Mouse (Mus musculus) hindbrain, embryonic 13.5 days (tissue): ENCODE data around the gene Rpgr. TPM values are rescaled to one million over a fixed set of nuclear protein-coding genes. Genes with fewer than 3 reads are reported as not detected.

Experiments
- ATAC-seq: fragments of 200-750 bp; cut with Nextera tagmentation; 2 replicates; pipeline ENCODE4 v1.8.0; 2017; ENCODE audit warnings: moderate TSS enrichment; ENCODE audit not compliant: low FRiP score
- H3K27ac ChIP-seq: fragments of 300-500 bp; sonication (generic); 2 replicates; pipeline ENCODE4 v1.5.1; 2015; ENCODE audit warnings: inconsistent platforms, mild to moderate bottlenecking, moderate library complexity
- H3K27me3 ChIP-seq: fragments of 300-500 bp; sonication (generic); 2 replicates; pipeline ENCODE4 v1.6.1; 2015; ENCODE audit warnings: mild to moderate bottlenecking, inconsistent platforms
- H3K36me3 ChIP-seq: fragments of 300-500 bp; sonication (generic); 2 replicates; pipeline ENCODE4 v1.6.1; 2015; ENCODE audit warnings: mild to moderate bottlenecking, inconsistent platforms
- H3K4me1 ChIP-seq: fragments of 300-500 bp; sonication (generic); replicated peaks from 2 replicates; pipeline ENCODE4 v1.6.1; 2015; ENCODE audit warnings: inconsistent platforms
- H3K4me2 ChIP-seq: fragments of 300-500 bp; sonication (generic); 2 replicates; pipeline ENCODE4 v1.6.1; 2015; ENCODE audit warnings: inconsistent platforms, mild to moderate bottlenecking, moderate library complexity
- H3K4me3 ChIP-seq: fragments of 300-500 bp; sonication (generic); 2 replicates; pipeline ENCODE4 v1.5.1; 2015; ENCODE audit warnings: mild to moderate bottlenecking, inconsistent platforms
- H3K9ac ChIP-seq: fragments of 300-500 bp; sonication (generic); 2 replicates; pipeline ENCODE4 v1.6.1; 2015; ENCODE audit warnings: mild to moderate bottlenecking, inconsistent platforms
- H3K9me3 ChIP-seq: fragments of 300-500 bp; sonication (generic); 2 replicates; pipeline ENCODE4 v1.6.1; 2016; ENCODE audit warnings: inconsistent platforms
- WGBS: fragments of 180-500 bp; shearing (Covaris S2); methylation state at CpG from one replicate; pipeline ENCODE4 v1.1.7; 2015; 5-methylcytosine and 5-hydroxymethylcytosine counted together
- polyA plus RNA-seq: library from polyadenylated mRNA; unstranded; fragments of >200 nt; fragmentation: Nextera tagmentation; extraction: Ambion mirVana; gene quantifications from 2 replicates; pipeline ENCODE4 v1.2.1, GENCODE M21; 2015

Gene Rpgr
- polyA plus RNA-seq = 45.0 and 45.6 TPM in 2 replicates

DNA sequence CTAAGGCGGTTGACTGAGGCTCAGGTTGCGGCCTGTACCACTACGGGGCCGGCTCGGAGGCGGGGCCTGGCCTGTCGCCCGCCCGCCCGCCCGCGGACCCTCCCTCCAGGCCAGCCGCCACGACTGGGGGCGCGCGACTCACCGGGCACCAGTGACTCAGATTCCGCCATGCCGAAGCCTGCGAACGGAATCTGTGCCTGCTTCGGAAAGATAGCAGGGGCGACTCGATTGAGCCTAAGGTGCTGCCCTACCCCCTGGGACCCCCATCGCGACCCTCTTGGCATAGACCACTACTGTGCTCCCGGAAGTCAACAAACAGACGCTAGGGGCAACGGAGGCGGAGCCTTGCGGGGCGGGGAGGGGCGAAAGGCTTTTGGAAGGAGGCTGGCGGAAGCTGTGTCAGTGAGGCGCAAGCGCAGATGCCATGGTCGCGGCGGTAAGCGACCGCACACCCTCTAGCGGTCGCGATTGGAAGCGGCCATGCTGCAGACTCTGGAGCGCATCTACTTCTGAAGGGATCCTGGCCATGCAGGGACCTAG lies at the start of gene Rpgr:
Gene Rpgr, minus strand, starts transcription at position 511 of the 540 bp plus-strand sequence.
- Histone ChIP-seq H3K9me3 (no peaks in the 10 kb centered on the region), H3K4me2 (peak within 1 kb of the TSS; percentile 56), H3K9ac (peak within 1 kb of the TSS; percentile 71), H3K4me1 (peaks cover 7% of the 10 kb centered on the region), H3K36me3 (no peaks in the 10 kb centered on the region), H3K4me3 (peak within 1 kb of the TSS; percentile 50), H3K27me3 (no peaks in the 10 kb centered on the region), H3K27ac (peak within 1 kb of the TSS; percentile 83)
- peak; percentile 99 for ATAC-seq
- 10% methylated on average over 44 of the region's 47 CpGs for WGBS

DNA sequence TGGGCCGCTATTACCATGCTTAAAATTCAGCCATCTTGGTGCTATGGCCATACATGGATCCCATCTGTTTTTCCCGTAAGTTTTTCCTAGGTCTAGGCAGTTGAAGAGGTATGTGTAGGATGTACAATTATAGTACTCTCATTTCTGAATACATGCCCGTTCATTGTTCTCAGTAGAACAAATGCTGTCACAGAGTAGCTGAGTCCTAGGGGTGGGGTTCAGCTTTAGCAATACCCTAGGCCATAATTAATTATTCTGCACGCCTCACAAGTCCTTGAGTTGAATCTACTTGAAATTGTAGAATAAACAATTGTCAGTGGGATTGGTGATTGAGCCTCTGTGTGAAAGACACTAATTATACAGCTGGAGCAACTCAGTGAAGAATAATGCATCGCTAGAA lies 41.5 kb upstream of the Rpgr start:
- ATAC-seq = no peak
- no peaks in the 10 kb centered on the region for H3K36me3 ChIP-seq
- H3K4me3 ChIP-seq = no peak overlapping the region
- no peak overlapping the region for H3K4me2 ChIP-seq
- no peaks in the 10 kb centered on the region for H3K4me1 ChIP-seq
- H3K9ac ChIP-seq = no peak overlapping the region
- H3K27ac ChIP-seq = no peak overlapping the region
- WGBS = 76% methylated on average over 5 of the region's 5 CpGs
- H3K27me3 ChIP-seq = no peaks in the 10 kb centered on the region
- H3K9me3 ChIP-seq = no peaks in the 10 kb centered on the region

DNA sequence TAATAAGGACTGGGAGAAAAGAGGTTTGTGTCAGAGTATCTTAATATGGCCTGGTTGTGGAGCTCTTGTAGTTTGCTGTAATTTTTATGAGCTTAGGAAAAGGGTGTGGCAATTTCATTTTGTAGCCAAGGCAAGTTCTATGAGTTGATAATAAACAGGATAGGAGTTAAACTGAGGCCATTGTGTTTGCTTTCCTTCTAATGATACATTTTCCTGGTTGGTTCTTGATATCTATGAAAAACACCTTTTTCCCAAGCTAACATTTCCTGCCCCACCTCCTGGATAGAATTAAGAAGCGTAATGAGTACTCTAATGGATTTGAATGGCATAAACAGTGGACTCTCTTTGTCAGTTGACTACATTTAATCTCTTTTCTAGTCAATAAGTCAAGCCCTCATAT lies 41.1 kb upstream of the Rpgr start:
- H3K4me1 ChIP-seq = no peaks in the 10 kb centered on the region
- ATAC-seq = no peak
- no peaks in the 10 kb centered on the region for H3K9me3 ChIP-seq
- no peaks in the 10 kb centered on the region for H3K36me3 ChIP-seq
- H3K4me2 ChIP-seq = no peak overlapping the region
- no peaks in the 10 kb centered on the region for H3K27me3 ChIP-seq
- no peak overlapping the region for H3K4me3 ChIP-seq
- WGBS = 90% methylated on average over 1 of the region's 1 CpGs
- no peak overlapping the region for H3K9ac ChIP-seq
- H3K27ac ChIP-seq = no peak overlapping the region

DNA sequence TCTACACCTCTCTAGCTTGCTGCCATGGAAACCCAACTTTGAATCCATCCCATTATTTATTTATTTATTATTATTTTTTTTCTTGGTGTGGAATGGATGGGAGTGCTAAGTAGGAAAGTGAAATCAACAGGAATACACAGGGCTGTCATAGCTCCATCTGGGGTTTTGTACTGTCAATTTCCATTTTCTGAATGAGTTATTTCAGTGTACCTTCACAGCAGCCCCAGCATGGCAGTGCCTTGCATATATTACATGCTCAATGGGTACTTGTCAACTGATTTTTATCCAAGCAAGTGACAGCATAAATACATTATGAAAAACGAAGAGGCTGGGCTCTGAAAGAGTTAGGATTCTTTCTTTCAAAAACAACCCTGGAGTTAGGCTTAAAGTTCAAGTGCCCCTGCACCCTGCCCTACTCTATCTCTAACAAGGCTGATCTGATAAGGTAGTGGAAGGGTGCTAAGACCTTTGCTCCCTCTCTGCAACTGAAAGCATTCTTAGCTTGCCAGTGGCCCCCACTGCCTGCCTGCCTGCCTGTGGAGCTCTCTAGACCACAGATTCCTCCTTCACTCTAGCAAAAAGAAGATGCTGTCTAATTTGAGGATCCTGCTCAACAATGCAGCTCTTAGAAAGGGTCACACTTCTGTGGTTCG lies 35.3 kb upstream of the Rpgr start, which contains the start of gene Otc:
Gene Otc, plus strand, starts transcription at position 454 of the 653 bp plus-strand sequence.
- H3K9ac ChIP-seq = no peak within 1 kb of the TSS
- H3K4me3 ChIP-seq = no peak within 1 kb of the TSS
- no peaks in the 10 kb centered on the region for H3K9me3 ChIP-seq
- H3K4me2 ChIP-seq = no peak within 1 kb of the TSS
- no peak for ATAC-seq
- H3K27ac ChIP-seq = no peak within 1 kb of the TSS
- no peaks in the 10 kb centered on the region for H3K36me3 ChIP-seq
- H3K4me1 ChIP-seq = no peaks in the 10 kb centered on the region
- H3K27me3 ChIP-seq = no peaks in the 10 kb centered on the region
- WGBS = 61% methylated on average over 2 of the region's 2 CpGs

DNA sequence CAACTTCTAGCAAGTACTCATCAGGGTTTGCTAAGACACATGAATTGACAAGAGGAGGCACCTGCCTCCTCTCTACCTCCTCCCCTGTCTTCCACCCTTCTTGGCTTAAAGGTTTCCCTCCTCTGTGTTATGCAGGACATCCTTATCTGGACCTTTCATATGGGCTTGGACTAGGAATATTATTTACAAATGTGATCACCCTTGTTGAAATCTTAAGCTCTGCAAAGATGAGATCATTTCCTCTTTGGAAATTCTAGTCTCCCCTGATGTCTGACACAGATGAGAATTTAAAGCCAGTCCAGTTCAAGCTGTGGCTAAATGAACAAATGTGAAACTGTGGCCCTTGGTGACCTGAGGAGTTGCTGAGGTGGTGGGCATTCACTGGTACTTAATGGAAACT lies 34.6 kb upstream of the Rpgr start:
- Histone ChIP-seq H3K4me3 (no peak overlapping the region), H3K4me2 (no peak overlapping the region), H3K9me3 (no peaks in the 10 kb centered on the region), H3K4me1 (no peaks in the 10 kb centered on the region), H3K36me3 (no peaks in the 10 kb centered on the region), H3K9ac (no peak overlapping the region), H3K27me3 (no peaks in the 10 kb centered on the region), H3K27ac (no peak overlapping the region)
- ATAC-seq = no peak

DNA sequence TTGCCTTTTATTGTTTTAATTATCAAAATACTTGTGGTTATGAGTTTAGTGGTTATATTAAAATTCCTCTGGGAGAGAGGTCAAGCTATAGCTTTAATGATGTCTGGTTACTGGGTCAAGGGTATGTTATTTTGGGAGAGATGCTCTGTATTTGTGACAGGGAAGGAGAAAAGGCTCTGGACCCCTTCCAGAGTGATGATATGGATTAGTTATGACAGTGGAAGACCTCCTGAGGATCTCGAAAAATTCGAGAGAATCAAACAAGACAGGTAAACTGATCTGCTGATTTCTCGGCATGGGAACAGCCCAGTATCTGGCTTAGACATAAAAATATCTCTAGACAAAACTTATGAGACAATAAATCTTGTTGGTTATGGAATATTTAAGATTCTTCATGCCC lies 27.2 kb upstream of the Rpgr start:
- ATAC-seq = no peak
- no peak overlapping the region for H3K9ac ChIP-seq
- no peak overlapping the region for H3K4me3 ChIP-seq
- no peaks in the 10 kb centered on the region for H3K27me3 ChIP-seq
- no peaks in the 10 kb centered on the region for H3K36me3 ChIP-seq
- H3K27ac ChIP-seq = no peak overlapping the region
- WGBS = 79% methylated on average over 3 of the region's 3 CpGs
- H3K4me1 ChIP-seq = no peaks in the 10 kb centered on the region
- H3K9me3 ChIP-seq = no peaks in the 10 kb centered on the region
- no peak overlapping the region for H3K4me2 ChIP-seq

DNA sequence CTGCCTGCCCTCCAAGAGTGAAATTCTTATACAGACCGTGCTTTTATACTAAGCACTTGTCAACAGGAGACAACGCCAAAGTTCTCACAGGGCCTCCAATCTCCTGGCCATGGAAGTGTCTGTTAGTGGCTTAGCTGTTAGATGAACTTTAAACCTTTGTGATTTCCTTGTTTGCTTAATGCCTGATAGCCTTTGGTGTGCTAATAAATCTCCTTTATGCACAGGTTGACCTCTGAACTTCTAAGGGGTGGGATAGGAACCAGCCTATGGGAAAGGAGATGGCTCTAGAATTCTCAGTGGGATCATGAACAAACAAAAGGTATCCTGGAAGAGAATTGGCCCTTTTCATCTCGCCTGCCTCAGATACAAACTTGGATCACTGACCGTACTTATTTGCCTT lies 22.8 kb upstream of the Rpgr start:
- Histone ChIP-seq H3K27ac (no peak overlapping the region), H3K9ac (no peak overlapping the region), H3K4me2 (no peak overlapping the region), H3K36me3 (no peaks in the 10 kb centered on the region), H3K27me3 (no peaks in the 10 kb centered on the region), H3K4me1 (no peaks in the 10 kb centered on the region), H3K9me3 (no peaks in the 10 kb centered on the region), H3K4me3 (no peak overlapping the region)
- no peak for ATAC-seq
- WGBS = 65% methylated on average over 4 of the region's 4 CpGs

DNA sequence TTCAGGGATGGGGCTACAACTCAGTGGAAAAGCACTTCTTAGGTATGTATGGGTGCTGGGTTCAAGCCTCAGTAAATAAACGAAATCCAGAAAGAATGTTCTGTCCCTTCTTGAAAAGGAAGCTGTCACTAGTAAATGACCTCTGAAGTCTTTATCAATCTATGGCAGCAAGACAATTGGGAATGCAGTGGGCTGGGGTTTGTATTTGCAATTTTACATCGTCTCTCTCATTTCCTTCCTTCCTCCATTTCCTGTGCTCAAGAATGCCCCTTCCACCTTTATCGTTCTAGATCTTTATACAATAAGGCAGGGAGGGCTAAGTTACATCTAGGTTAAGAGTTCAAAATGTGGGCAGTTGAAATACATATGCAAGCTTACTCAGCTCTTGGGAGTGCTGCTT lies 17.9 kb upstream of the Rpgr start:
- no peak overlapping the region for H3K27ac ChIP-seq
- 77% methylated on average over 3 of the region's 3 CpGs for WGBS
- no peak for ATAC-seq

DNA sequence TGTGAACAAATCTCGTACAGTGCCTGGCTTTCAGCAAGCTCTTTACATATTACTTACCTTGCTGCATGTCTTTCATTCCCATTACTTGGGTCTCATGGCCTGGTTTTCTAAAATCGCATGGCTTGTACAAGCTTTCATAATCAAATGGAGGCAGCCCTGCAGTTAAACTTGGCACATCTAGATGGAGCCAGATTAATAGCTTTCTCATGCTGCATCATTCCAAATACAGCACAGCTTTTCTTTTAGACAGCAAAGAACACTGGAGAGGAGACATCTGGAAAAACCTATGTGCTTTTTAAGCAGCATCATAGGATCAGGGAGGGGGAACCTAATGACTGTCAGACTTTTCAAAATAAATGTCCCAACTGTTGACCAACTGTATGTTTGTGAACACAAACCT lies 16.3 kb upstream of the Rpgr start:
- Histone ChIP-seq H3K27me3 (no peaks in the 10 kb centered on the region), H3K4me2 (no peak overlapping the region), H3K4me1 (no peaks in the 10 kb centered on the region), H3K9me3 (no peaks in the 10 kb centered on the region), H3K4me3 (no peak overlapping the region), H3K27ac (no peak overlapping the region), H3K36me3 (no peaks in the 10 kb centered on the region), H3K9ac (no peak overlapping the region)
- WGBS = 75% methylated on average over 2 of the region's 2 CpGs
- no peak for ATAC-seq

More for the DNA sequence above, 17.9 kb upstream of the Rpgr start:
- Histone ChIP-seq H3K9ac (no peak overlapping the region), H3K27me3 (no peaks in the 10 kb centered on the region), H3K9me3 (no peaks in the 10 kb centered on the region), H3K36me3 (no peaks in the 10 kb centered on the region), H3K4me3 (no peak overlapping the region), H3K4me1 (no peaks in the 10 kb centered on the region), H3K4me2 (no peak overlapping the region)

DNA sequence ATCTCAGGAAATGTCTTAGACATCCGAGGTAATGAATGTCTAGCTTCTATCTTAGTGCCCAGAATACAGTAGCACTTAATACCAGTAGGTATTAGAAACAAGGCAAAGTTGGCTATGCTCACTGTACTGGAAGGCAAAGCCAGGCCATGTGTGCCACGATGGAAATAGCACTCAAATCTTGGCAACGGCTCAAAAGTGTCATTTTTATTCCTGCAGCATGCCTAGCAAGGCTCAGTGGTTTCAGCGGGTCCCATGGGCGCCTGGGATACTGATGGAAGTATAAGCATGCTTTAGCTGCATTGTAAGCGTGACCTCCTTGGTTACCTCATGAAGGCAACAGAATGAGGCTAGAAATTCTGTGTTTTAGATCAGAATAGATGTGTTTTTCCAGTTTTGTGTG lies 2.6 kb upstream of the Rpgr start:
- H3K27ac ChIP-seq = no peak overlapping the region
- no peak overlapping the region for H3K9ac ChIP-seq
- H3K27me3 ChIP-seq = no peaks in the 10 kb centered on the region
- H3K4me2 ChIP-seq = no peak overlapping the region
- H3K9me3 ChIP-seq = no peaks in the 10 kb centered on the region
- no peak for ATAC-seq
- no peaks in the 10 kb centered on the region for H3K36me3 ChIP-seq
- 65% methylated on average over 6 of the region's 6 CpGs for WGBS
- H3K4me3 ChIP-seq = no peak overlapping the region
- peaks cover 7% of the 10 kb centered on the region for H3K4me1 ChIP-seq

DNA sequence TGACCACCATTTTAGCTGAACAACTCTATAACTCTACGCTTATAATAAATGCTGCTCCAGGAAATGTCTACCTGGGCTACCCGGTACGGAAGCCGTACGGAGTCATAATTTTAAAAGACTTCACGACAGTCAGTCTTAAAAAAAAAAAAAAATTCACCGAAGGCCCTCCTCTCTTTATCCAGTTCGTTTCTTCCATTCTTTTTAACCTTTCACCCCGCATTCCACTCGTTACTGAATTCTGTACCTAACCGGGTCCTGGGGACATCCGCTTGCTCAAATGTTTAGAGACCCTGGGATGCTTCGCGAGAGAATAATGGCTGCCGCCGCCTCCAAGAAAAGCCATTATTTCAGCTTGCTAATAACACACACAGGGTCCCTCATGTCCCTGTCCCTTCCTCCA lies 748 bp downstream of the Rpgr start:
- H3K4me3 ChIP-seq = peak overlapping the region; percentile 50
- 0 out of 2 replicates have a peak, but pooled peaks have one; percentile 3 for ATAC-seq
- peaks cover 7% of the 10 kb centered on the region for H3K4me1 ChIP-seq
- peak overlapping the region; percentile 56 for H3K4me2 ChIP-seq
- WGBS = 24% methylated on average over 16 of the region's 16 CpGs
- no peaks in the 10 kb centered on the region for H3K27me3 ChIP-seq
- H3K9ac ChIP-seq = peak overlapping the region; percentile 71
- H3K9me3 ChIP-seq = no peaks in the 10 kb centered on the region
- H3K27ac ChIP-seq = peak overlapping the region; percentile 83
- H3K36me3 ChIP-seq = no peaks in the 10 kb centered on the region

DNA sequence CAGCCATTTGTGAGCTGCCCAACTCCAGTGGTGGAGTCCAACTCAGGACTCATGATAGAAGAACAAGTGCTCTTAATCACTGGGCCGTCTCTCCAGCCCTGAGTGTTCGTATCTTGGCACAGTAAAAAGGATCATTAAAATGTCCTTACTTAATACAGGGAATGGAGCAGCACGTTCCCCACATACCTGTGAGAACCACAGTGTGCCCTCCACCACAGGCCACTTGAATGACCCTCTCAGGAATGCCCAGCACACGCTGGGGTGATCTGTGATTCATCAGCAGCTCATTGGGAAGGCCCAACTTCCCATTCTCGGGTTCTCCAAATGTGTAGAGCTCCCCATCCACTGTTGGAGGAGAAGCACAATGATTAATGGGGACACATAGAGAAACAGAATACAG lies 10.8 kb downstream of the Rpgr start:
- Histone ChIP-seq H3K9me3 (no peaks in the 10 kb centered on the region), H3K9ac (no peak overlapping the region), H3K27me3 (no peaks in the 10 kb centered on the region), H3K36me3 (peaks cover 27% of the 10 kb centered on the region), H3K4me3 (no peak overlapping the region), H3K27ac (no peak overlapping the region), H3K4me1 (no peaks in the 10 kb centered on the region), H3K4me2 (no peak overlapping the region)
- WGBS = 80% methylated on average over 5 of the region's 5 CpGs
- no peak for ATAC-seq

DNA sequence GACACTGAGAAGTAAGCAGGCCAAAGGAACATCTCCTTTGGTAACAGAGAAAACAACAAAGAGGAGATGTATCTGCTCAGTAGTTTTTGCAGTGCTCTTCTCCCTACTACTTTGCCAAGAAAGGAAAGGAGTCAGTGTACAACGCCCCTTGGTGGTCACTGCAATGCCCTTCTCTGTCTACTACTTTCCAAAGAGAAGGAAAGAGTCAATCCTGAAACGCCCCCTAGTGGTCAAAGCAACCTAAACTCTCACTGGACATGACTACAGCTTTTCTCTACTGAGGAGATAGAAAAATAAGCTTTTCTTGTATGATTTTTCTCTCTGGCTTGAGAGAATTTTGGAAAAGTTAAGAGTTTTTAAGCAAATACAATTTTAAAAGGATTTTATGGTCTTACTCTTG lies 15.4 kb downstream of the Rpgr start:
- H3K9ac ChIP-seq = no peak overlapping the region
- no peaks in the 10 kb centered on the region for H3K9me3 ChIP-seq
- H3K27me3 ChIP-seq = no peaks in the 10 kb centered on the region
- peaks cover 15% of the 10 kb centered on the region for H3K36me3 ChIP-seq
- H3K4me2 ChIP-seq = no peak overlapping the region
- ATAC-seq = no peak
- no peak overlapping the region for H3K27ac ChIP-seq
- 18% methylated on average over 2 of the region's 2 CpGs for WGBS
- H3K4me3 ChIP-seq = no peak overlapping the region
- H3K4me1 ChIP-seq = no peaks in the 10 kb centered on the region
